Mouse (Mus musculus): ENCODE measurements around the gene Derl3. TPM values are rescaled to one million over a fixed set of nuclear protein-coding genes. Genes with fewer than 3 reads are reported as not detected.
A peak's percentile ranks its signal among the peaks of the same experiment; 100 is the strongest.

The Derl3 gene
- polyA plus RNA-seq, 1 experiment from 2014 or later: 1.4 TPM

DNA sequence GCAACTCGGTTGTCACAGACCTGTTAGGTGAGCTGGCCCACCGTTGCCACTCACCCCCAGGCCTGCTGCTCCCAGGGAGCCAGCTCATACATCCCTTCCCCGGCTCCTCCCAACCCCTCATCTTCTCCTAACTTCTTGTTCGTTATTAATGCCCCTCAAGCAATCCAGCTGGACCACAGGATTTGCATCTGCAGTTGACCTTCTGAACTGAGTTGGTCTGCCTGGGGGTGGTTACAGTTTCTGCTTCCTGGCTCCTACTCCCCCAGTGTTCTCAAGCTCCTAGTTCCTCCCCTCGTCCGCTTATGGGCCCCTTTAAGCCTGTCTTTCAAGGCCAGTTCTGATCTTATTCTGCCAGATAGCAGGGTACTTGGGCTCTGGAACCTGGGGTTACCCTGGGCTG is 1.4 kb downstream of the Derl3 start:
- WGBS: 73% methylated on average over 6 of the region's 6 CpGs
- ATAC-seq (replicated peaks; ENCODE audit: insufficient number of reproducible peaks, insufficient read depth, low FRiP score, low read depth): no peak

DNA sequence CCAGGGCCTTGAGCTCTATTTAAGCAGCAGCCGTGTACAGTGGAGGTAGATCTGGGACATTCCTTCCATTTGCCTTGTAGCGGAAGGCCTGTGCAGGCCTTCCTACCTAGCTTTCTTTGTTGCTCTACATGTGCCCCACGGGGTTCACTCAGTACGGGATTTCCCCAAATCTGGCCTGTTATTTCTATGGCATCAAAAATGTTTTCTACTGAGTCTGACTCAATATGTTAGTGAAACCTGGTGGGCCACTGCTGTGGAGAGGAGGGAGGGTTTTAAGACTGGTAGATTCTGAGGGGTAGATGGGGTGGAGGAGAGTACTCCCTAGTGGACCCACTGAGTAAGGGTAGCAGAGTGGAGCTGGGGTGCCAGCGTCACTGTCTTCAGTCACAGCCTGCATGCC is 2.5 kb downstream of the Derl3 start:
- Histone ChIP-seq H3K9me3 (replicated peaks) (no peaks in the 10 kb centered on the region), H3K4me1 (replicated peaks) (peaks cover 38% of the 10 kb centered on the region), H3K27me3 (no peaks in the 10 kb centered on the region), H3K4me2 (no peak overlapping the region), H3K36me3 (peaks cover 32% of the 10 kb centered on the region), H3K9ac (no peak overlapping the region), H3K4me3 (no peak overlapping the region), H3K27ac (no peak overlapping the region)
- no peak for ATAC-seq (replicated peaks; ENCODE audit: insufficient number of reproducible peaks, insufficient read depth, low FRiP score, low read depth)
- WGBS: 92% methylated on average over 5 of the region's 5 CpGs

More for the DNA sequence above, 1.4 kb downstream of the Derl3 start:
- H3K27ac ChIP-seq: no peak overlapping the region
- no peaks in the 10 kb centered on the region for H3K9me3 ChIP-seq (replicated peaks)
- H3K4me1 ChIP-seq (replicated peaks): peaks cover 34% of the 10 kb centered on the region
- no peaks in the 10 kb centered on the region for H3K27me3 ChIP-seq
- H3K4me2 ChIP-seq: no peak overlapping the region
- peaks cover 28% of the 10 kb centered on the region for H3K36me3 ChIP-seq
- no peak overlapping the region for H3K4me3 ChIP-seq
- no peak overlapping the region for H3K9ac ChIP-seq

DNA sequence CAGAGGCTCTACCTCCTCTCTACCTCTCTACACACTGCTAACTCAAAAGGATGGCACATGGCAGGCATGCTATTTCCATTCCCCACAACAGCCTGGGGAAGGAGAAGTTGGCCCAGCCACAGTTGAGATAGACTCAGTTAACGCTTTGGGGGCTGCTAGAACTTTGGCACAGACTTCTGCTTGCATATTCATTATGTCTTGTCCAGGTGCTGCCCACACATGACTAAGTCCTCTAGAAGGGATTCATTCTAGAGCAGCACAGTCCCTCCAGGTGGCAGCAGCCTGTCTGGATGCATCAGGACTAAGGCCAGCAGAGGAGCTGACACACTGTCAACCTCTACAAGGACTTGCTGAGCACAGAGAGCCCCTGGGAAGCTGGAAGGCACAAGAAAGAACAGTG is 3.0 kb downstream of the Derl3 start:
- Histone ChIP-seq H3K4me2 (no peak overlapping the region), H3K4me3 (no peak overlapping the region), H3K36me3 (peaks cover 37% of the 10 kb centered on the region), H3K27me3 (no peaks in the 10 kb centered on the region), H3K9ac (no peak overlapping the region), H3K4me1 (replicated peaks) (peaks cover 38% of the 10 kb centered on the region), H3K9me3 (replicated peaks) (no peaks in the 10 kb centered on the region), H3K27ac (no peak overlapping the region)
- ATAC-seq (replicated peaks; ENCODE audit: insufficient number of reproducible peaks, insufficient read depth, low FRiP score, low read depth): no peak
- 91% methylated on average over 1 of the region's 1 CpGs for WGBS

DNA sequence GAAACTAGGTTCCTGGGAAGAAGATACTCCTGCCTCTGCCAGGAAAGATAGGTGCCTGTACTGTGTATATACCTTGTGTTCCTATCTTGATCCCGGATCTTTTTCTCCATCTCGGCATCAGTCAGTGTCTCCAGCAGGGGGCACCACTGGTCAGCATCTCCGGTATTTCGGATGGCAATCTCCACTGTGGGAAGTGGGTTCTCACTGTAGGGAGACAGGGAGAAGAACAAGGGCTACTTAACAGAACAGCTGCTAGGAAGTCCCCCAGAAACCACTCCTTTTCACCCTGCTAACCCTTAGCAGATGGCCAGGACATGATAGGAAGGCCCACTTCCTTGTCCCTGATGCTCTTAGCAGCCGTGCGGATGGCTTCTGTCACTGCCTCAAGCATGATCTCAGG is 4.2 kb downstream of the Derl3 start:
- no peak overlapping the region for H3K4me2 ChIP-seq
- H3K9me3 ChIP-seq (replicated peaks): no peaks in the 10 kb centered on the region
- peaks cover 38% of the 10 kb centered on the region for H3K4me1 ChIP-seq (replicated peaks)
- H3K4me3 ChIP-seq: no peak overlapping the region
- peaks cover 49% of the 10 kb centered on the region for H3K36me3 ChIP-seq
- 43% methylated on average over 6 of the region's 6 CpGs for WGBS
- no peak for ATAC-seq (replicated peaks; ENCODE audit: insufficient number of reproducible peaks, insufficient read depth, low FRiP score, low read depth)
- H3K9ac ChIP-seq: no peak overlapping the region
- H3K27ac ChIP-seq: no peak overlapping the region
- H3K27me3 ChIP-seq: no peaks in the 10 kb centered on the region

DNA sequence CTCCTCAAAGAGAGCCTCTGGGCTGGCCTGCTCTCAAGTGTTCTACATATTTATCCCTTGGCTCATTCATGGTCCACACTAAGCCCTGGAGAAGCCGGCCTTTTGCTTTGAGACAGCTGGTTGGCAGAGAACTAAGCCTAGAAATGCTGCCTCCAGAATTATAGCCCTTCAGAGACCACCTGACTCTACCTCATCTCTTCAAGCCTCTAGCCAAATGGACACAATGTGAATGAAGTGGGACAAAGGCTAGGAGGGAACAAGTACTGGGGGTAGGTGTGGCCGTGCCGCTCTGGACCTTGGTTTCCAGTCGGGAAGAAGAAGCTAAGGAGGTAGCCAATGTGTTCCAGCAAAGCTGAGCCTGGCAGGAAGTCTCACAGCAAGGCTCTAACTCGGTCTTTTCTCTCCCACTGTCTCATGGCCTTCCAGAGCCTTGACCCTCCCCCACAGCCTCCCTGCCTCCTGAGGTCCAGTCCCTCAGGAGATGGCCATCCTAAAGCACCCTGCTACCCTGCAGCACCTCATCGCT is 4.9 kb downstream of the Derl3 start:
- H3K36me3 ChIP-seq: peaks cover 56% of the 10 kb centered on the region
- H3K27me3 ChIP-seq: no peaks in the 10 kb centered on the region
- peak overlapping the region; percentile 88 for H3K27ac ChIP-seq
- no peak overlapping the region for H3K4me2 ChIP-seq
- peak overlapping the region; percentile 22; the same call in 1 of the 2 replicates for H3K9ac ChIP-seq
- H3K4me1 ChIP-seq (replicated peaks): peaks cover 32% of the 10 kb centered on the region
- H3K4me3 ChIP-seq: no peak overlapping the region
- 70% methylated on average over 6 of the region's 6 CpGs for WGBS
- H3K9me3 ChIP-seq (replicated peaks): no peaks in the 10 kb centered on the region
- no peak for ATAC-seq (replicated peaks; ENCODE audit: insufficient number of reproducible peaks, insufficient read depth, low FRiP score, low read depth)

DNA sequence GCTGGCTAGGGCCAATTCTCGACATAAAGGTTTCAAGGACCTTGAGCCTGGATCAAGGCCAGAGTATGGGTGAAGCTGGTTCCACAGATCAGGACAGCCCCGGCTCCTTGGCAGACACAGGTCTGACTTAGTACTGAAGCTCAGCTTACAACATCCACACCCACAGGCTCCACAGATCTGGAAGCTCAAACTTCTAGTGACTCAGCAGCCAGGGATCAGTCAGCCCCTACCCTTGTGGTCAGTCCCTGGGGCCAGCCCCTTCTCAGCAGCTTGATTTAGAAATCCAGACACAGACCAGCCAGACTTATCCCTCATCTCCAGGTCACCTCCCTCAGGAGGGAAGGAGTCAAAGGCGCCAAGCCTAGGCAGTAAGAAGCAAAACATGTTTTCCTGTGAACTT is 5.6 kb downstream of the Derl3 start:
- peaks cover 63% of the 10 kb centered on the region for H3K36me3 ChIP-seq
- whole genome bisulfite sequencing: 28% methylated on average over 3 of the region's 3 CpGs
- H3K4me2 ChIP-seq: peak overlapping the region; percentile 14
- peak overlapping the region; percentile 22; the same call in 1 of the 2 replicates for H3K9ac ChIP-seq
- H3K27ac ChIP-seq: peak overlapping the region; percentile 88
- H3K4me1 ChIP-seq (replicated peaks): peaks cover 26% of the 10 kb centered on the region
- peak; percentile 60 for ATAC-seq (replicated peaks; ENCODE audit: insufficient number of reproducible peaks, insufficient read depth, low FRiP score, low read depth)
- H3K9me3 ChIP-seq (replicated peaks): no peaks in the 10 kb centered on the region
- H3K27me3 ChIP-seq: no peaks in the 10 kb centered on the region
- no peak overlapping the region for H3K4me3 ChIP-seq

DNA sequence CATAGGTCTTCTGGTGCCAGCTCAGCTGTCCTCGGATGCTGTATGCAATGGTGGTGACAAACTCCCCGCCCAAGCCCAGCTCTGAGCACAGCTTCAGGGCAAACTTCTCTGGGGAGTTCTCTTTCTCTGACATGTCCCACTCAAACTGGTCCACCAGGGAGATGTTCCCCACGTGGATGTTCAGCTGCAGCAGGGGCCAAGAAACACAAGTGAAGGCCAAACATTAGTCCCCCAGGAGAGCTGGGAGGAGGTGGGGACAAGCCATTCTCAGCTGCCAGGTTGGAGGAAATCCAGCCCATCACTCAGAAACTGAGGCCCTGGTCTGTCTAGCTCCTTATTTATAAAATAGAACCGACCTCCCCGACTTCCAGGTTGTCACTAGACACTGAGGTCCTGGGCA is 11.2 kb downstream of the Derl3 start:
- 79% methylated on average over 5 of the region's 5 CpGs for WGBS
- ATAC-seq (replicated peaks; ENCODE audit: insufficient number of reproducible peaks, insufficient read depth, low FRiP score, low read depth): no peak
- Histone ChIP-seq H3K27ac (no peak overlapping the region), H3K36me3 (peaks cover 85% of the 10 kb centered on the region), H3K4me1 (replicated peaks) (peaks cover 6% of the 10 kb centered on the region), H3K27me3 (no peaks in the 10 kb centered on the region), H3K9me3 (replicated peaks) (no peaks in the 10 kb centered on the region), H3K4me2 (no peak overlapping the region), H3K4me3 (no peak overlapping the region), H3K9ac (no peak overlapping the region)

DNA sequence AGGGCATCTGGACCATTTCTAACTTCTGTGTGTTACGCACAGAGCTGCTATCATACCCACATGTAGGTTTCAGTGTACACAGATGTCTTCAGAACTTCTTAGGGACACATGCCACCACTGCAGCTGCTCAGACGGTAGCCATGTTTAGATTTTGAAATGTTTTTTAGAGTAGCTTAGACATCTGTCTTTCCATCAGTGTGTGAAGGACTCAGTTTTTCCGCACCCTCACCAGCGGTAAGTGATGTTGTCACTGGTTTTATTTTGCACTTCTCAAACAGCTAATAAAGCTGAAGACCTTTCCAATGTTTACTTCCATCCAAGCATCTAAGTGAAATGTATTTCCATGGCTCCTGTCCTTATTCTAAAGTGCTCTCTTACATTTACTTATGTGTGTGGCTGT is 13.7 kb downstream of the Derl3 start:
- no peak for ATAC-seq (replicated peaks; ENCODE audit: insufficient number of reproducible peaks, insufficient read depth, low FRiP score, low read depth)
- Histone ChIP-seq H3K27me3 (no peaks in the 10 kb centered on the region), H3K27ac (no peak overlapping the region)

DNA sequence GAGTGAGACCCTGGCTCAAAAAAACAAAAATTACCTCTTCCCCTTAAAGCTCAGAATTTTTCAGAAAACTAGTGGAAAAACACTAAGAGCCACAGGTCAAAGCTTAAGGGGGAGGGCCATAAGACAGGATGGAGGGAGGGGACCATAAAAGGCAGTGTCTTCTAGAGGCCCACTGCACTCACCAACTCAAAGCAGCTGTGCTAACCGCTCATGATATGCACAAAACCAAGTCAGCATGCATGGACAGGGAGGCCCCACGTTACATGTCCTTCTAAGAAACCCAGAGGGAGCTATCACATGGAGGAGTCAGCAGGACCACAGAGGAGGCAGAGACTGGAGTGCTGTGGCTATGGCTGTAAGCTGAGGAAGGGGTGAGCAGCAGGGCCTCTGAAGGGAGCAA is 17.5 kb downstream of the Derl3 start:
- no peak for ATAC-seq (replicated peaks; ENCODE audit: insufficient number of reproducible peaks, insufficient read depth, low FRiP score, low read depth)
- H3K36me3 ChIP-seq: peaks cover 70% of the 10 kb centered on the region

More for the DNA sequence above, 13.7 kb downstream of the Derl3 start:
- Histone ChIP-seq H3K9ac (no peak overlapping the region), H3K4me1 (replicated peaks) (no peaks in the 10 kb centered on the region), H3K36me3 (peaks cover 92% of the 10 kb centered on the region), H3K4me2 (no peak overlapping the region), H3K9me3 (replicated peaks) (no peaks in the 10 kb centered on the region), H3K4me3 (no peak overlapping the region)
- WGBS: 96% methylated on average over 4 of the region's 4 CpGs

DNA sequence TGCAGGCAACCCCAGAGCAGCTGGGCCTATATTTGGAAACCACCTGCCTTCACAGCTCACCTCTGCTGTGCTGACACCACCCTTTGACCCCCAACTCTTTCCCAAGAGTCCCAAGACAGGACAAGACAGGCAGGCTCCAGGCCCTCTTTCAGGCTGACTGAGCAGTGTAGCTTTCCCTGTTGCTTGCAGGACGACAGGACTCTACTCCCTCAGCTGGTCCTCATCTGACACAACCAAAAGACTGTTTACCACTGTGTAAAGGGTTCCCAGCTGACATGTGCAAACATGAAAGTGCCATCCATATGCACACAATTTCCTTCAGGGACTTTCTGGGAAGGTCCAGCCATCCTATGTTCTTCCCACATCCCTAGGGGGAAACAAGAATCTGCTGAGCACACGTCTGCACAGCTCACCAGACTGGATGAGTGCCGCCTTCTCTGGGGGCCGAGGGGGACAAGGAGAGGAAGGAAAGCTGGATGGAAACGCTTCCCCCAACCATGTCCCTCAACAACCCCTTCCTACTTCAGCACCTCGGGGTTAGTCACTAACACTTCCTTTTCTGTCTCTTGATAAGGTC is 19.9 kb downstream of the Derl3 start:
- 0 out of 2 replicates have a peak overlapping the region, but pooled peaks have one; percentile 27 for H3K27ac ChIP-seq
- no peaks in the 10 kb centered on the region for H3K27me3 ChIP-seq
- no peaks in the 10 kb centered on the region for H3K9me3 ChIP-seq (replicated peaks)
- H3K4me2 ChIP-seq: no peak overlapping the region
- H3K4me3 ChIP-seq: no peak overlapping the region
- H3K4me1 ChIP-seq (replicated peaks): peaks cover 10% of the 10 kb centered on the region
- no peak overlapping the region for H3K9ac ChIP-seq
- H3K36me3 ChIP-seq: peaks cover 55% of the 10 kb centered on the region
- 27% methylated on average over 6 of the region's 6 CpGs for WGBS
- ATAC-seq (replicated peaks; ENCODE audit: insufficient number of reproducible peaks, insufficient read depth, low FRiP score, low read depth): no peak

More for the DNA sequence above, 17.5 kb downstream of the Derl3 start:
- peaks cover 6% of the 10 kb centered on the region; the same call in 1 of the 2 replicates for H3K4me1 ChIP-seq (replicated peaks)
- no peak overlapping the region for H3K4me3 ChIP-seq
- no peak overlapping the region for H3K9ac ChIP-seq
- H3K9me3 ChIP-seq (replicated peaks): no peaks in the 10 kb centered on the region
- WGBS: 78% methylated on average over 2 of the region's 2 CpGs
- no peaks in the 10 kb centered on the region for H3K27me3 ChIP-seq
- no peak overlapping the region for H3K4me2 ChIP-seq
- no peak overlapping the region for H3K27ac ChIP-seq

DNA sequence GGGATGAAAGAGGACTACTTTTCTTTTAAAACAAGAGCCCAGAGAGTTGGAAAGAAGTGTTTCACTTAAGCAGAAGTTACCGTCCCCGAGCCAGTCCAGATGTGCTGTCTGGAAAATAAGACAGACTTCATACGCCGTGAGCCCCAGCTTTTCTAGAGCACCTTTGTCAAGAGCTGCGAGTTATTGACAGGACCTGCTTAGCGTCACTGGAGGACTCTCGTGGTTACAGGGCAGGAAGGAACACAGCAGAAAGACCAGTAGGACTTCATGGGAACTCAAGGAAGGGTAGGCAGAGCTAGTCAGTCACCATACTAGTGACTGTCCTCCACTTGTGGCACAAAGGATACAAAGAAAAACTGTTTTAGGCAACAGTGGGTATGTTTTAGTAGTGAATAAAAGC is 22.3 kb downstream of the Derl3 start:
- H3K4me3 ChIP-seq: no peak overlapping the region
- H3K9ac ChIP-seq: no peak overlapping the region
- no peak overlapping the region for H3K27ac ChIP-seq
- H3K27me3 ChIP-seq: no peaks in the 10 kb centered on the region
- ATAC-seq (replicated peaks; ENCODE audit: insufficient number of reproducible peaks, insufficient read depth, low FRiP score, low read depth): no peak
- H3K4me1 ChIP-seq (replicated peaks): peaks cover 27% of the 10 kb centered on the region
- H3K4me2 ChIP-seq: no peak overlapping the region
- peaks cover 37% of the 10 kb centered on the region for H3K36me3 ChIP-seq
- WGBS: 52% methylated on average over 7 of the region's 7 CpGs
- no peaks in the 10 kb centered on the region for H3K9me3 ChIP-seq (replicated peaks)

DNA sequence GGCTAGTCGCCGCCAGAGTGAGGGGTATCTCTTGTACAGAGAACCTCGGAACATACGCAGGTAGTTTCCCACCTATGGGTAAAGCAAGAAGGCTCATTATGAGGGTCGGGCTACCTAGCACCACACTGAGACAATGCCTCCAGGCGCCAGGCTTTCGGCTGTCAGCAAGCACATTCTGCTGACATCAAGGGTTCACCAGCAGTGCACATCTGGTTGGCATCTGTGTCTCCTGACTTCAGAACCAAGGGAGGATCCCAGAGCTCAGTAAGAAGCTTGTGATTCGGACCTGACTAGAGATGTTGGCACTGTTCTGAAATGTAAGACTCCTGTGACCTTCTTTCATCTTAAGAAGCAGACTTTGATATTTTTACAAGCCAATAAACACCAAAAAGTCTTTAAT is 23.6 kb downstream of the Derl3 start:
- H3K4me2 ChIP-seq: no peak overlapping the region
- H3K9me3 ChIP-seq (replicated peaks): no peaks in the 10 kb centered on the region
- H3K36me3 ChIP-seq: peaks cover 25% of the 10 kb centered on the region
- H3K27me3 ChIP-seq: no peaks in the 10 kb centered on the region
- H3K4me1 ChIP-seq (replicated peaks): peaks cover 30% of the 10 kb centered on the region
- WGBS: 81% methylated on average over 8 of the region's 8 CpGs
- H3K9ac ChIP-seq: no peak overlapping the region
- ATAC-seq (replicated peaks; ENCODE audit: insufficient number of reproducible peaks, insufficient read depth, low FRiP score, low read depth): no peak
- no peak overlapping the region for H3K4me3 ChIP-seq
- H3K27ac ChIP-seq: no peak overlapping the region

Data from heart, embryonic 15.5 days (tissue).